Comparison of ENCODE assay signal across 8 mouse cellular contexts in genomic region chr4:148041611-148042191, GRCm38 (mm10). TPM values are rescaled to one million over a fixed set of nuclear protein-coding genes. Genes with fewer than 3 reads are reported as not detected.
DNase-seq lines count a peak whose midpoint lies in the region; ATAC-seq lines count a peak whose summit lies in the region.

No protein-coding gene starts in this region.

- H3K36me3 ChIP-seq in heart, embryonic 10.5 days: peaks cover 33% of the 10 kb centered on the region
- peaks cover 13% of the 10 kb centered on the region for H3K36me3 ChIP-seq in lung, embryonic 15.5 days
- peaks cover 7% of the 10 kb centered on the region for H3K36me3 ChIP-seq in stomach, embryonic 14.5 days (ENCODE audit: control insufficient read depth, insufficient read depth, low read length)

- H3K4me3 ChIP-seq in heart, embryonic 10.5 days: peak overlapping the region; percentile 66
- H3K4me3 ChIP-seq in lung, embryonic 15.5 days: peak overlapping the region; percentile 51
- H3K4me3 ChIP-seq in stomach, embryonic 14.5 days (ENCODE audit: low read depth, low read length): peak overlapping the region; percentile 39

- H3K27ac ChIP-seq in heart, embryonic 10.5 days: peak overlapping the region; percentile 89
- peak overlapping the region; percentile 88 for H3K27ac ChIP-seq in lung, embryonic 15.5 days
- peak overlapping the region; percentile 81 for H3K27ac ChIP-seq in stomach, embryonic 14.5 days (ENCODE audit: low read length)

- H3K9ac ChIP-seq in lung, embryonic 15.5 days: peak overlapping the region; percentile 50
- H3K9ac ChIP-seq in stomach, embryonic 14.5 days (replicated peaks; ENCODE audit: low read depth, low read length): peak overlapping the region; percentile 36

- no peaks in the 10 kb centered on the region for H3K27me3 ChIP-seq in heart, embryonic 10.5 days (ENCODE audit: insufficient read depth, poor library complexity, severe bottlenecking)
- no peaks in the 10 kb centered on the region for H3K27me3 ChIP-seq in lung, embryonic 15.5 days
- no peaks in the 10 kb centered on the region for H3K27me3 ChIP-seq in stomach, embryonic 14.5 days (ENCODE audit: control insufficient read depth, insufficient read depth, low read length)

- 3% methylated on average over 16 of the region's 16 CpGs for WGBS in heart, embryonic 10.5 days
- WGBS in lung, embryonic 15.5 days: 1% methylated on average over 16 of the region's 16 CpGs
- 2% methylated on average over 16 of the region's 16 CpGs for WGBS in stomach, embryonic 14.5 days

- ATAC-seq in lung, embryonic 15.5 days (ENCODE audit: borderline replicate concordance, extremely low read depth, low FRiP score, low TSS enrichment): no peak
- no peak for ATAC-seq in stomach, embryonic 14.5 days (ENCODE audit: insufficient number of reproducible peaks, insufficient read depth, low FRiP score, low read depth)

- H3K9me3 ChIP-seq in heart, embryonic 10.5 days: no peaks in the 10 kb centered on the region
- no peaks in the 10 kb centered on the region for H3K9me3 ChIP-seq in lung, embryonic 15.5 days
- H3K9me3 ChIP-seq in stomach, embryonic 14.5 days (ENCODE audit: control insufficient read depth, low read depth, low read length): no peaks in the 10 kb centered on the region

- peak; percentile 41 for DNase-seq in ovary, postnatal 36 days (ENCODE audit: low spot score)
- DNase-seq in ovary, adult 18-20 months (ENCODE audit: low spot score): no peak
- DNase-seq in embryo, embryonic 10 days (ENCODE audit: low spot score): peak; percentile 44
- no peak for DNase-seq in heart, embryonic 10.5 days (ENCODE audit: low spot score)
- DNase-seq in kidney, adult 8-10 months: peak; percentile 29 to 50
- DNase-seq in layer of hippocampus, postnatal 14 days (ENCODE audit: low spot score in 2 of 2): no peak

- H3K4me2 ChIP-seq in lung, embryonic 15.5 days: peak overlapping the region; percentile 84
- peak overlapping the region; percentile 64 for H3K4me2 ChIP-seq in stomach, embryonic 14.5 days (replicated peaks; ENCODE audit: low read depth, low read length)

- H3K4me1 ChIP-seq in heart, embryonic 10.5 days: peaks cover 79% of the 10 kb centered on the region
- peaks cover 30% of the 10 kb centered on the region for H3K4me1 ChIP-seq in lung, embryonic 15.5 days
- peaks cover 34% of the 10 kb centered on the region for H3K4me1 ChIP-seq in stomach, embryonic 14.5 days (ENCODE audit: control insufficient read depth, insufficient read depth, low read length)

RNA-seq across cellular contexts. Expression of gene Mthfr, which starts 2.8 kb away (rescaled TPM):
- polyA plus RNA-seq in heart, embryonic 10.5 days (2016; fragmentation: Nextera tagmentation; extraction: Ambion mirVana): 13.5 and 15.6 TPM in 2 replicates
- 18.9 and 21.1 TPM in 2 replicates for polyA plus RNA-seq in lung, embryonic 15.5 days (2015; fragmentation: Nextera tagmentation; extraction: Ambion mirVana)
- 18.0 and 18.4 TPM in 2 replicates for polyA plus RNA-seq in stomach, embryonic 14.5 days (2014; fragmentation: Nextera tagmentation; extraction: Ambion mirVana)
- total RNA-seq in layer of hippocampus, postnatal 14 days (2021): 10 to 100 TPM; 25.6 to 26.4 TPM

RNA-seq across cellular contexts. Expression of gene Clcn6, which starts 3.1 kb away (rescaled TPM):
- 8.0 and 8.4 TPM in 2 replicates for polyA plus RNA-seq in heart, embryonic 10.5 days (2016; fragmentation: Nextera tagmentation; extraction: Ambion mirVana)
- polyA plus RNA-seq in lung, embryonic 15.5 days (2015; fragmentation: Nextera tagmentation; extraction: Ambion mirVana): 4.5 and 5.0 TPM in 2 replicates
- 6.2 and 6.6 TPM in 2 replicates for polyA plus RNA-seq in stomach, embryonic 14.5 days (2014; fragmentation: Nextera tagmentation; extraction: Ambion mirVana)
- total RNA-seq in layer of hippocampus, postnatal 14 days (2021): 10 to 100 TPM; 64.2 to 65.0 TPM

RNA-seq across cellular contexts. Expression of gene Nppa, which starts 41.2 kb away (rescaled TPM):
- 2,404 and 4,482 TPM in 2 replicates for polyA plus RNA-seq in heart, embryonic 10.5 days (2016; fragmentation: Nextera tagmentation; extraction: Ambion mirVana)
- polyA plus RNA-seq in lung, embryonic 15.5 days (2015; fragmentation: Nextera tagmentation; extraction: Ambion mirVana): 72.2 and 157 TPM in 2 replicates
- 1.2 and 2.3 TPM in 2 replicates for polyA plus RNA-seq in stomach, embryonic 14.5 days (2014; fragmentation: Nextera tagmentation; extraction: Ambion mirVana)
- under 1 TPM; 0.45 to 0.92 TPM for total RNA-seq in layer of hippocampus, postnatal 14 days (2021)

RNA-seq across cellular contexts. Expression of gene Agtrap, which starts 46.1 kb away (rescaled TPM):
- 20.8 and 25.5 TPM in 2 replicates for polyA plus RNA-seq in heart, embryonic 10.5 days (2016; fragmentation: Nextera tagmentation; extraction: Ambion mirVana)
- polyA plus RNA-seq in lung, embryonic 15.5 days (2015; fragmentation: Nextera tagmentation; extraction: Ambion mirVana): 13.3 and 15.9 TPM in 2 replicates
- 12.8 and 13.3 TPM in 2 replicates for polyA plus RNA-seq in stomach, embryonic 14.5 days (2014; fragmentation: Nextera tagmentation; extraction: Ambion mirVana)
- total RNA-seq in layer of hippocampus, postnatal 14 days (2021): 1 to 10 TPM; 8.9 to 9.0 TPM

RNA-seq across cellular contexts. Expression of gene Nppb, which starts 56.1 kb away (rescaled TPM):
- polyA plus RNA-seq in heart, embryonic 10.5 days (2016; fragmentation: Nextera tagmentation; extraction: Ambion mirVana): 124 and 308 TPM in 2 replicates
- polyA plus RNA-seq in lung, embryonic 15.5 days (2015; fragmentation: Nextera tagmentation; extraction: Ambion mirVana): 1.6 and 3.8 TPM in 2 replicates
- polyA plus RNA-seq in stomach, embryonic 14.5 days (2014; fragmentation: Nextera tagmentation; extraction: Ambion mirVana): not detected in 2 replicates
- not detected for total RNA-seq in layer of hippocampus, postnatal 14 days (2021)

Comparison
In these comparisons a context has a peak if more than half of its experiments do, and no peak if none do; other contexts are left out.
1. DNase-seq: peak in ovary, postnatal 36 days (single experiment), embryo, embryonic 10 days (single experiment) and kidney, adult 8-10 months (2 of 2); none in ovary, adult 18-20 months (single experiment), heart, embryonic 10.5 days (single experiment) and layer of hippocampus, postnatal 14 days (0 of 2).
2. RNA of gene Nppa, which starts 41.2 kb away (polyA plus RNA-seq): 2,404 to 4,482 TPM in heart, embryonic 10.5 days and 72.2 to 157 TPM in lung, embryonic 15.5 days; 1.2 to 2.3 TPM in stomach, embryonic 14.5 days; every median in the first group is over 10 times any median in the second.
3. Peak in every context shown above with its lines, with median percentiles within 50 percentile points of each other: H3K27ac ChIP-seq and H3K4me3 ChIP-seq.